Mouse (Mus musculus) A20 (cell line): ENCODE data around the gene Cnnm4.

Experiments used
- DNase-seq: peaks from one replicate; pipeline ENCODE4 v3.0.0-alpha.2; 2011; ENCODE audit warnings: low read depth, low spot score

Gene Cnnm4

GRCm38 (mm10) chr1:36541844-36542243 lies 70.4 kb downstream of the Cnnm4 start:
- no peak for DNase-seq

- DNase-seq, result no peak
Observed at GRCm38 (mm10) chr1:36542925-36543324, 71.5 kb downstream of the Cnnm4 start.

- no peak for DNase-seq
Observed at GRCm38 (mm10) chr1:36545382-36545781, 74.0 kb downstream of the Cnnm4 start.

- DNase-seq, result peak; percentile 82
Observed at GRCm38 (mm10) chr1:36545845-36546600, 74.6 kb downstream of the Cnnm4 start.

GRCm38 (mm10) chr1:36546888-36547471 lies 75.6 kb downstream of the Cnnm4 start, which contains the start of gene Ankrd39:
Gene Ankrd39, minus strand, starts transcription at chr1:36547445.
- peak; percentile 98 for DNase-seq

GRCm38 (mm10) chr1:36547981-36548598 lies 76.7 kb downstream of the Cnnm4 start:
- DNase-seq, result no peak

- DNase-seq, result no peak
Observed at GRCm38 (mm10) chr1:36548771-36549170, 77.4 kb downstream of the Cnnm4 start.

GRCm38 (mm10) chr1:36549491-36549890 lies 78.1 kb downstream of the Cnnm4 start:
- no peak for DNase-seq

GRCm38 (mm10) chr1:36550075-36550863 lies 78.8 kb downstream of the Cnnm4 start:
- no peak for DNase-seq

GRCm38 (mm10) chr1:36551904-36552303 lies 80.5 kb downstream of the Cnnm4 start:
- no peak for DNase-seq

- peak; percentile 25 for DNase-seq
Observed at GRCm38 (mm10) chr1:36552506-36552905, 81.1 kb downstream of the Cnnm4 start.

GRCm38 (mm10) chr1:36554633-36555399 lies 83.4 kb downstream of the Cnnm4 start:
- no peak for DNase-seq

- no peak for DNase-seq
Observed at GRCm38 (mm10) chr1:36555798-36556395, 84.5 kb downstream of the Cnnm4 start.

- peak; percentile 66 for DNase-seq
Observed at GRCm38 (mm10) chr1:36556553-36557456, 85.4 kb downstream of the Cnnm4 start.

- DNase-seq, result no peak
Observed at GRCm38 (mm10) chr1:36557457-36558011, 86.1 kb downstream of the Cnnm4 start.
